Mouse (Mus musculus) heart, adult 9 months (tissue): ENCODE measurements around the gene Zfp362.

Experiments used
- DNase-seq, 2 experiments: peaks; one replicate each; pipeline ENCODE4 v3.0.0; 2022; ENCODE audit warnings: low spot score in 2 of 2

The Zfp362 gene

DNA sequence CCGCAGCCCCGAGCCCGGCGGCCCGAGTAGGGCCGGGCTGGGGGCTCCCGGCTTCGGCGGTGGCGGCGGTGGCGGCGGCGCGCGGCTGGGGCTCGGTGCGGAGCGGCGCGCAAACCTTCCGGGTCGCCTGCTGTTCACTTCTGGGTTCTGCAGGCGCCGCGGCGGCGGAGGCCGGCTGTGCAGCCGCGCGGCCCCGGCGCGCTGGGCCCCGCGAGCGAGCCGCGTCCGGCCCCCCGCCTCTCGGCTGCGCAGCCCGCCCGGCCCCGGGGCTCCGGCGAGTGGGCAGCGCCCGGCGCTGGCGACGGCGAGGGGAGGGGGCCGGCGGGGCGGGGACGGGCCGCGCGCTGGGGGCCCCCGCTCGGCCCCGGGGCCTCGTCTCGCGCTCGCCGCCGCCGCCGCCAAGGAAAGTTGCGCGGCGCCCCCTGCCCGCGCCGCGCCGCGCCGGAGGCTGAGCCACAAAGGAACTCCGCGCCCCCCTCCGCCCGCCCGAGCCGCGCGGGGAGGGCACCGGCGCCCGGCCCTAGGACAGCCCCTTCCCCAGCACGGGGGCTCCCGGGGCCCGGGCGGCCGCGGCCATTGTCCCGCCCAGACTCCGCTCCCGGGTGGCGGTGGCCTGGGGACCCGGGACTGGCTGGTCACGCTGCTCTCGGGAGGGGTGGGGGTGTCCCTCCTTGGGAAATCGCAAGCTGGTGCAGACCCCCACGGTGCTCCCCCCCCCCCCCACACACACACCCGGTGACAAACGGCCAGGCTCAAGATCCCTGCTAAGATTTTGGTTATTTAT, at the start of gene Zfp362:
Gene Zfp362 (minus strand): TSS at position 3 of the 784 bp plus-strand sequence.
- peak; percentile 26 to 54 for DNase-seq

DNA sequence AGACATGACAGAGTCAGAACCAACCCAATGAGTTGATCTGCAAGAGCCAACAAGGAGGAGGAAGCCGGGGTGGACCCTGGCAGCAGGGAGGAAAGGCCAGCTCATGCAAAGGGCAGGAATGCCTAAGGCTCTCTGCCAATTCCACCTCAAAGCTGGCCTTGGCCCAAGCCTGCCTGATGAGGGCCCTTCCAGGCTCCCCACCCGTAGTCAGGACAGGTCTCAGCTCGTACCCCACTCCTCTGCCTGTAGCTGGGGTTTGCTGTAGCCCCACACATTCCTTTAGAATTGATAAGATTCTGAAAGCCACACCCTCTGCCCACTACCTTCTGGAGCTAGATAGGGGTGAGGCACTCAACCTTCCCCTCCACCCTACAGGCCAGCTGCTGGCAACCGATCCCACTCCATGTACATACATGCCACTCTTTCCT, 49.8 kb upstream of the Zfp362 start:
- DNase-seq: peak; percentile 15 to 30

DNA sequence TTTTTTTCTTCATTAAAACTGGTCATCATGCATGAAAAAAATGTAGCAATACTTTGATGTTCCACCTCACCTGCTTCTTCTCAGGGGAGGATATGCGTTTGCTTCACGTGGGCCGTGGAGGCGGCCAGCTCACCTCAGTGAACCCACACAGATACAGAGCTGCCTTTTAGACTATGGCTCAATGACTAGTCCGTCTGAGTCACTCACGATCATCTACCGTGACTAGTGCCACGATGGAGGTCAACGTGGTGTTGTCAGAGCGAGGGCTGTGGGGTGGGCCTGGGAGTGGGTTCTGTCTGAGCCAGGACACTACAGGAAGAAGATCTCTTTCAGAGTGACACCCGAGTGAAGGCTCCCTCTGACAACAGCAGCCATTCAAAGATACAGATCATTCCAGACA, 47.3 kb upstream of the Zfp362 start:
- no peak for DNase-seq

DNA sequence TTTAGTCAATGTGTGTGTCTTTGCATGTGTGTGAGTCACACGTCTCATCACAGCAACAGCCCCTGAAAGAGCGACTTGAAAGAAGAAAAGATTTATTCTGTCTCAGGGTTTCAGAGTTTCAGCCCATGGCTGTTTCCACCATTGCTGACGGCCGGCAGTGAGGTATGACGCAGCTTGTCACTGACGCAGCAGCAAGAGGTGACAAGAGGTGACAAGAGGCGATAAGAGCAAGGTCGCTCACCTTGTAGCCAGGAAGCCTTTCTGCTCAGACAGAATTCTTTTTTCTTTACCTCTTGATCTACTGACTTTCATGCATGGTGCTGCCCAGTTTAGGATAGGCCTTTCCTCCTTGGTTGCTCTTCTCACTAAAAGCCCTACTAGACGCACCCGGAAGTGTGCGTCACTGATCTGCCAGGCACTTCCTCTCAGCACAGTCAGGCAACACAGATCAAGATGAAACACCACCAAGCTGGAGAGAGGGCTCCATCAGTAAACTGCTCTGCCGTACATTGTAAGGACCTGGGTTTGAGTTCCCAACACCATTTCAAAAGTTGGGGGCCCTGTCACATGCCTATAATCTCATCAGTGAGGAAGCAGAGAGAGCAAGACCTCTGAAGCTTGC, 46.5 kb upstream of the Zfp362 start:
- DNase-seq: no peak

DNA sequence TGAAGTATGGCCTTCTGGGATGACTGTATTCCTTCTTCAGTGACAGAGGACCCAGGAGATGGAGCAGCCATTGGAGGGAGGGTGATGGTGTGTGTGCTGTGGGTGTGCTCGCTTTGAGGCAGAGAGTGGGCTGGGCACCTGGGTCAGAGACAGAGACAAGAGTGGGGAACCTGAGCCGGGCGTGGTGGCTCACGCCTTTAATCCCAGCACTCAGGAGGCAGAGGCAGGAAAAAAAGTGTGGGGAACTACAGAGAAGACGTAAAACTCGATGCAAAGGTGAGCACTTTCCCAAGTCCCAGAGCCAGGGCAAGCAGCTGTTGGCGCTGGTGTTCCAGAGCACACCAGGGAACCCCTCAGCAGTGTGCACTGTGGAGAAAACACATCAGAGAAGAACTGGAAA, 43.8 kb upstream of the Zfp362 start:
- DNase-seq: no peak

DNA sequence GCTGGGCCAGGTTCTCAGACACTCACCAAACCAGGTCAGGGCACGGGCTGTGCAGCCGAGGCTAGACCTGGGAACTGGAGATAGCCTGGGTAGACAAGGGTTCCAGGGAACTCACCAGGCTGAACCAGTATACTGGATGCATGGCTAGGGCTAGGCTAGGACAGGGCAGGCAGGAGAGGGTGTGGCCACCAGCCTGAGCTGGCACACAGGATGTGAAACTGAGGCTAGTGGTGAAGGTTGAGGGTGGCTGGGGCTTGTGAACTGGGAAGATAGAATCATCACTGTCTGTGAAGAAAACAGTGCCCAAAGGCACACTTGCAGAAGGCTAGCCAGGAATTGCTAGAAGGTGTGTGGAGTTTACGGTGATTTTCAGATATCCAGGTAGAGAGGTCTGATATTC, 43.1 kb upstream of the Zfp362 start:
- DNase-seq: no peak

DNA sequence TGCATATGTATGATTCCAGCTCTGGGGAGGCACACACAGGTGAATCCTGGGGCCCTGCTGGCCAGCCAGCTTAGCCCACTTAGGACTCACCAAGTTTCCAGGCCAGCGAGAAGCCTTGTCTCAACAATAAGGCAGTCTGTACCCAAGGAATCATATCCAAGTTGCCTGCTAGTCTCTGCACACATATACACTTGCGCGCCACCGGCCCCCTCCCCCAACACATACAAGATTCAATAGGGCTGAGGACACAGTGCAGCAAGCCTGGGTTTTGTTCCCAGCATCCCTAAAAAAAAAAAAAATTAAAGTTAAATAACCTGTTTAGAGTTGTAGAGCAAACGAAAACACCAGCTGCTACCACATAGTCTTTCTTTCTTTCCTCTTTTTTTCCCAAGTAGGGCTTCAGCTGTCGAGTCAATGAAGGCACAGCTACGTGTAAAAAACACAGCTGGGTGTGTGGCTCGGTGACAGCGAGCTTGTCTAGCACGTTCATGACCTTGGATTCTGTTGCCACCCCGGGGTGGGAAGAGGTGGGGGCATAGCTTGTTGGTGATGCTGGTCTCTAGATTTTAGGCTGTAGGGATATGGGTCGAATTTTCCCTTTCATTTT, 39.6 kb upstream of the Zfp362 start:
- DNase-seq: no peak

DNA sequence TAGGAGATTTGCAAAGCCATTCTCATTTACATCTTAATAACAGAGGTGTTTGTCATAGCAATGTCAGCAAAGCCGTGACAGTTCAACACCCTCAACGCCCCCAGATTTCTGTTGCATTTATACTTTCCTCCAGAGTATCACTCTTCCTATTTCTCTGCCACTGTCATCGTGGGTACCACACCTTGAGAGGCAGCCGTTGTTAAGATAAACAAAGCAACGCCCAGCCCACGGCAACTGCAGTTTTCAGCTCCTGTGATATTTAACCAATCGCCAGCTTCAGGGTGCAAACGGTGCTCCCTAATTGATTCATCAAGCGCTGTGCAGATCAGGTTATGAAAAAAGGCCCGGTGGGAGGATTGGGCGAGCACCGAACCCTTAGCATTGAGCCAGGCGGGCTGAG, 38.7 kb upstream of the Zfp362 start:
- no peak for DNase-seq

DNA sequence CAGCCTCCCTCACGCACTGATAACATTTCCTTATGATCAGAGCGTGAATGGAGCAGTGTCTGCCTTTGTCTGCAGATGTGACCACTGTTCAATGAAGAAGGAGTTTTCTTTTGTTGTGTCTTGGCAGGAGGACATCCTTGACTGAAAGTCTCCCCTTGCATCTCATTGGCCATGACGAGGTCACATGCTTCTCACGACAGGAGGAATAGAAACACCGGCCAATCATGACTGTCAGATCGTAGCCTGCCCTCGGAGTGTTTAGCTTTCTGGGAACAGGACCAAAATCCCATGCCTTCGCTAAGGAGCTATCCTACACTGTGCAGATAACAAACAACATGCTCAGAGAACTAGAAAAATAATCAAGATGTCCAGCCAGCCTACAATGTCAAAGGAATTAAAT, 35.4 kb upstream of the Zfp362 start:
- DNase-seq: no peak

DNA sequence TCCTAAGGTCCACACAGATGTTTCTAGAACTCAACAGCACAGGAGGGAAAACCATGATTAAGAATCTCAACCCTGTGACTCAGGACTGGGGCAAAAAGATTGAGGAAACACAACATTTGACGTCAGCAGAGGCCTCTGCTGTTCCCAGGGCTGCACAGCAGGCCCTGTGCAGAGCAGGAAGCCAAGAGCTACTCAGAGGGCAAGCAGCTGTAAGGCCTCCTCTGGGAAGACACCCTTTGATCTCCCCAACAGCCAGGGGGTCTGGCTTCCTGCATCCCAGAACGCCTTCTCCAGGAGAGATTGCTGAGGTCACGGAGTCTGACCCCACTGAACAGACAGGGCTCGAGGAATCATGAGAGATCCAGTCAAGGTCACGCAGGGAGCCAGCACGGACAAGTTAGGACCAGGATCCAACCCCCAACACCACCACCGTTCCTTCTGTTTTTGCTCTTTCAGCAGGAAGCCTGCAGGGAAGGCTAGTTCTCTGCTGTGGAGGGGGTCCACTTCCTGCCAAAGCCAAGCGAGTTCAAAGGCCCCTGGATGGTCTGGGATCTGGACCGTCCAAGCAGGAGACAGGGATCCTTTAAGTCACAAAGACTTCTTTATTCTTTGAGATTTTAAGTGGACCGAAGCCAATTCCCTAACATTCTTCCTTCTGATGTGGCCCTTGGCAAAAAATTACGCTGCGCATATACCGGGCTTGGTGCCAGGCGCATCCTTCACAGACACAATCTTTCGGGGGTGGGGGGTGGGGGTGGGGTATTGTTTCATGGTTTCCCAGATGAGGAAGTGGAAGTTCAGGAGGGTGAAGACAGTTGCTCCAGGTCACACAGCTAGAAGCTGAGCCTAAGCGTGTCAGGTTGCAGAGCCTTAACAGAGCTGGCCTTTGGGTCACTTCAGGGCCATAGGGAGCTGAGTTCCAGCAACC, 34.2 kb upstream of the Zfp362 start:
- peak; percentile 43 to 61 for DNase-seq

DNA sequence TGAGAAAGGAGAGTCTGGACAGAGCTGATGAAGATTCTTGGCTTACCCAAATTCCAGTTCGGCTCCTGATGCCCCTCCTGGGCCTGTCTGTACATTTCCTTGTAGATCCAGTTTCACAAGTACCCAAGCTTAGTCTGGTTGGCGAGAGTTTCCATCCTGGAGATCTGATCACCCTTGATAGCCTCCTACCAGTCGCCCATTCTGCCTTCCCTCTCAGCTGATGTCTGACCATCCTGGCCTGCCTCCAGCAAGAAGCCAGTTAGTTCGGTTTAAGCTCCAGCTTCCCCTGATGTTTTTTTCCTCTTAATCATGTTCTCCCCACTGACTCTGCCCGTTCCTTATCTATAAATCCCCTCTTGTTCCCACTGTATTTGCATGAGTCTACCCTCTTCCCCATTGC, 32.4 kb upstream of the Zfp362 start:
- no peak for DNase-seq

DNA sequence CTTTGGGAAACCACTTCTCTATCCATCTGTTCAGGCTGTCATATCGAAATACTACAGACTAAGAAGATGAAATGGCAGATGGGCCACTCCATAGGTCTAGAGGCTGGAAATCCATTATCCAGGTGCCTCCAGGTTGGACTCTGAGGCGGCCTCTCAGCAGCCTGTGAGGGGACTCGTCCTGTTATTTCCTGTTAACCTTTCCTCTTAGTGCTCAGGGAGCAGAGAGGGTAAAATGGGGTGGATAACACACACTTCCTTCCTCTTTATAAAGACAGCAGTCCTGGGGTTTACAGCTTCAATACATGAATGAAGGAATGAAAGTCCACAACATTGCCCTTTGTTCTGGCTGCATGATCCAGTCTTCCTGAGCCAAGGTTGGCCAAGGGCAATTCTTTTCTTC, 18.3 kb upstream of the Zfp362 start:
- DNase-seq: no peak

DNA sequence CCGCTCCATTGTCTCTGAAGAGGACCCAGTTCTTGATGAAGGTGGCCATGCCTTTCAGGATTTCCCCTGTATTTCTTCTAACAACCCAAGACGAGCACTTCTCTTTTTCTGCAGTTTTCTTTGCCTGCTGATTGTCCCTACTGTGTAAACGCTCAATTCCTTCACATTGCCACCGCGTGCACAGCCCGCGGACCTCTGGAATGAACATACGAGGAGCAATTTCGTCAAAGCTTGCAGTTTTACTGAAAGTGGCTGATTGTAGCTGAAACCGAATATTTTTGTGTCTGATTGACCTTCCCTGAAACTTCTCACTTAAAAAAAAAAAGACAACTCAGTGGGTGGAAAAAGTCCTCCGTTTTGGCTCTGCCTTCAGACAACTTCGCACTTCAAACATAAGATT, 14.7 kb upstream of the Zfp362 start:
- DNase-seq: no peak

DNA sequence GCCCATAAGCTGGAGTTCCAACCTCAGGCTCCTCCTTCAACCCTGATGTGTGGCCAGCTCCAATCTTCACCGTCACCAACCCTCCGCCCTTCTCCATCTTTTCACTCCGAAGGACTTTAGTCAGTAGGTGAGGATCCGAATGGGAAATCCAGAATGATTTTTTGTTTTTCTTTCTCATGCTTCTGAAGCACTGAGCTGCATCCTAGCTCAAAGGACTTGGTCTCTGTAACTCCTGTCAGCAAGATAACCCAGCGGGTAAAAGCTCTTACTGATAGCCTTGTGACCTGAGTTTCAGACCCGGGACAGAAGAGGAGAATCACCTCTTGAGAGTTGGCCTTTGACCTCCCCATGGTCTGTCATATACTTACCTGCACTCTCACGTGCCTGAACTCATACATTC, 11.2 kb upstream of the Zfp362 start:
- DNase-seq: no peak

DNA sequence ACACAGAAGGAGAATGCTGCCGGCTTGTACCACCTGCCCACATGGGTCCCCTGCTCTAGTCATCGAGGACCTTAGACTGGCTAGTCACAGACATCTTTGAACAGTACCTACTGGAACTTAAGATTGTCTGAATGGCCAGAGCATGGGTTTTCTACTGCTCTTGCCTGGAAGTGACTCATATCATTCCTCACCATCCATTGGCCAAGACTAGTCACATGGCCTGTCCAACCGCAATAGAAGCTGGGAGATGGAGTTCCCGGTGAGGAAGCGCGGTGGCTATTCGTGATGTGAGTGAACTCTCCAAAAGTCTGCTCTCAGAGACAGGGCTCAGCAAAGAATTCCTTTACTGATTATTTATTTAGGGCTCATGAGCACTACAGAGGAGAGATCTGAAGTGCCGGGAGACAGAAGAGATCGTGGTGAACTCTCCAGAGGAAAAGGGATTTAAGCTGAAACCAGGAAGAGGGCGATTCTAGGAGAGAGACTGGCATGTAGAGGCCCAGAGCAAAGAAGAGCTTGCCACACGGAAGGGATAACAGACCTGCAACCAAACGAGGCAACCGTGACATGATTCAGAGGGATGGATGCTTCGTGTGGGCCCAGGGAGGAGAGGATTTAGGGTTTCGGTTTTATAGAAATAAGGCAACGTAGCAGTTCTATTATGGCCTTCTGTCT, 5.7 kb upstream of the Zfp362 start:
- DNase-seq: peak; percentile 88 to 90

DNA sequence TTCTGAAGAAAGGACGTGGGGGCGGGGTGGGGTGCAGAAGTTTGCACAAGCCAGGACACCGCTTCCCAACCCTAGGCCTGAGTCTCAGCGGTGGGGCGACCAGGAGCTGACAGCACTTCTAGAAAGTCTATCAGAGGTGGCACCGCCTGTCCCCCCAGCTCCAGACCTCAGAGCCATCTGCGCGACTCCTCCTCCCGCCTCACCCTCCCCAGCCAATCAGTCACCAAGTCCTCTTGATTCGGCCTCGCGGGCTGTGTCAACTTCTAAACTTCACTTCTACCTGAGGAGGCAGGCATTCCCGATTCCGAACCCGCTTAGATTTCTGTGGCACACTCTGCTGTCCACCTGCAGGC, 958 bp upstream of the Zfp362 start:
- DNase-seq: peak; percentile 61 to 63

DNA sequence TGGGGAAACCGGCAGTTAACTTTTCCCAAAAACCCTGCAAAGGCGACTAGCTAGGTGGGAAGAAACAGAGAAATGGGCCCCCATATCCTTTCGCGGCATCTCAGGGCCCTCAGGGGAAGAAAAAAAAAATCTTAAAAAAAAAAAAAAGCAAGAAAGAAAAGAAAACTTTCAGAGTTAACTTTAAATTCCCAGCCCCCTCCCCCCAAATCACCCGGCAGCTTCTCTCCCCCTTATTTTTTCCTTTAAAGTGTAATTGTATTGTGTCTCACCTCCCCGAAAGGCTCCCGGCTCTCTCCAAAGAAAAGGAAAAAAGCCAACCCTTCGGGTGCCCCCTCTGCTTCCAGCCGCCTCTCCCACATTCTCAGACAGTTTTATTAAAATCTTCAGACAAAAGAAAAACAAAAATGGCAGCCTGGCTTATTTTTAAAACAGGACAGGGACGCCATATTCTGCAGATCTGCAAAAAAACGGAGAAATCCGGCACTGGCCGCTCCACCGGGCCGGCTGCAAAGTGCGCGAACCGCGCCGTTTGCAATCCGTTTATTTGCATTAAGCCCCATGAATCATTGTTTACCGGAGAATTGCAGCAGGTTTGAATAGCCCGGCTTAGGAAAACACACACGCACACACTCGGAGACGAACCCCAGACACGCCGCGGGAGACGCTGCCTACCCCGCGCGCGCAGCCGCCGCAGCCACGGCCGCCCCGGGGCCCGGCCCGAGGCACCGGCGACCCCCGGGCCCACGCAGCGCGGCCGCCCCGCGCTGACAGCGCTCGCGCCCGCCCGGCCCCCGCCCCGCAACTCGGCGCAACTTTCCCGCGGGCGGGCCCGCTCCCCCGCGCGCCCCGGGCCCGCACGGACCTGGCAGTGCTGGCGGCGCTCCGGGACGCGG, 449 bp downstream of the Zfp362 start:
- DNase-seq: peak in 1 of 2 experiments; percentile 18

DNA sequence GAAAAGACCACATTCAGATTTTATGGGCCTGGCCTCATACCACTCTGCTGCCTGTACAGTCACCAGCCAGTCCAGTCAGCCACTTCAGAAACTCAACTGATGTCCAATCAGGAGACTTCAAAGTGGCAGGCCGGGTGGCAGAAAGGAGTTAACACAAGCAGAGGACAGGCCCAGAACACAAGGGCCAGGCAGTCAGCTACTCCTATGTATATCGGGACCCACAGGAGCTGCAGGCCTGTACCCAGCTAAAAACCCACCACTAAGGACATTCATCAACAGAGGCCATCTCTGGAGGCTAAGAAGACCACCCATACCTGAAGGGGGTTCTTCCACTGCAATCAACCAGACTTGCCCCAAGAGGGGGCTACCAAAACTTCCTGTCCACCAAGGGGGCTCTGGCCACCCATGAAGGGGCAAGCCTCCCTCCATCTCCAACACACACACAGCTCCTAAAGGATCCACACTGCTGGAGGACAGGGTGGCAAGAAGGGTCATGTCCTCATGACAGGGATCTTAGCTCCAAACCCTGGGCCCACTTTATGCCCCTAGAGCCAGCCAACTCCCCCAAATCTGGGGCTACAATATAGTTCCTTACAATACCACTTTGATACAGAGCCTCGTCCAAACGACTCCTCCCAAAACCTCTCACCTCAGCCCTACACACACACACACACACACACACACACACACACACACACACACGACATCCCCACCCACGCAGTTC, 1.3 kb downstream of the Zfp362 start:
- no peak for DNase-seq

DNA sequence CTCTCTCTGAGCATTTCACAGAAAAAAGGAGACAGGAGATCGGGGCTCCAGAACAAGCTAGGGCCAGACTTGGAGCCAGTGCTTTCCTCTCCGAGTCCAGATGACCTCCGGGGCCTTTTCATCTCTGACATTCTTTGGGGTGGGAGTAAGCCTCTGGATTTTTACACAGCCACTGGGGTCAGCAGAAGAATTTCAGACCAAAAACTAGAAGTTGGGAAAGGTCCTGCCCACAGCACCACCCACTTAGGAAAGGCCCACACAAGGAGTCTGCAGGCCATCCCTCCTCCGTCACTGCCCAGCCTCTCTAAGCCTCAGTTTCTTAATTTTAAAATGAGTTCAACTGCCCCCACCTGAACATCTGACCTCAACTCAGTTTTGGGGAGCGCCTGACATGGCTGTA, 2.3 kb downstream of the Zfp362 start:
- DNase-seq: no peak
